9 mouse cellular contexts compared by ENCODE assay signal in genomic region chr1:172475054-172475741, GRCm38 (mm10). TPM values are rescaled to one million over a fixed set of nuclear protein-coding genes. Genes with fewer than 3 reads are reported as not detected.
A peak's percentile ranks its signal among the peaks of the same experiment; 100 is the strongest.
DNase-seq lines count a peak whose midpoint lies in the region; ATAC-seq and TF ChIP-seq lines count a peak whose summit lies in the region.
"Had no signal": no experiment of that assay in that cellular context is flagged by ENCODE, and none has a peak within 500 bp of the region (broad histone marks: within the 10 kb centered on the region; RNA-seq: fewer than 3 reads in every experiment).

Gene Slamf9 (plus strand): TSS chr1:172475358.

- no peak for TF ChIP-seq POLR2A in cerebellum, adult 2 months (IDR thresholded peaks at IDR 0.05; ENCODE audit: borderline replicate concordance, insufficient read depth, low read length)

- no peak within 1 kb of the TSS for H3K4me3 ChIP-seq in kidney, embryonic 14.5 days (ENCODE audit: low read length)
- no peak within 1 kb of the TSS for H3K4me3 ChIP-seq in heart, embryonic 12.5 days
- no peak within 1 kb of the TSS for H3K4me3 ChIP-seq in liver, embryonic 16.5 days (ENCODE audit: low read depth, low read length)
- no peak within 1 kb of the TSS for H3K4me3 ChIP-seq in cerebellum, adult 2 months (replicated peaks; ENCODE audit: insufficient read depth, low read depth, low read length)

- no peaks in the 10 kb centered on the region for H3K27me3 ChIP-seq in kidney, embryonic 14.5 days (ENCODE audit: control insufficient read depth, insufficient read depth, low read length)
- H3K27me3 ChIP-seq in heart, embryonic 12.5 days (replicated peaks), result no peaks in the 10 kb centered on the region
- H3K27me3 ChIP-seq in liver, embryonic 16.5 days (ENCODE audit: control insufficient read depth, insufficient read depth, low read depth, low read length), result no peaks in the 10 kb centered on the region
- no peaks in the 10 kb centered on the region for H3K27me3 ChIP-seq in cerebellum, adult 2 months (ENCODE audit: control insufficient read depth, insufficient read depth, low read length)

- no peak within 1 kb of the TSS for H3K4me2 ChIP-seq in kidney, embryonic 14.5 days (replicated peaks; ENCODE audit: low read depth, low read length)
- H3K4me2 ChIP-seq in heart, embryonic 12.5 days, result no peak within 1 kb of the TSS
- H3K4me2 ChIP-seq in liver, embryonic 16.5 days (ENCODE audit: low read depth, low read length), result no peak within 1 kb of the TSS

- no peaks in the 10 kb centered on the region for H3K9me3 ChIP-seq in kidney, embryonic 14.5 days (ENCODE audit: control insufficient read depth, low read length)
- no peaks in the 10 kb centered on the region for H3K9me3 ChIP-seq in heart, embryonic 12.5 days (replicated peaks)
- H3K9me3 ChIP-seq in liver, embryonic 16.5 days (replicated peaks; ENCODE audit: control insufficient read depth, low read length), result no peaks in the 10 kb centered on the region

- no peak for TF ChIP-seq CTCF in cerebellum, adult 2 months (IDR thresholded peaks at IDR 0.05; ENCODE audit: borderline replicate concordance, insufficient read depth, low read depth, low read length)

- WGBS in kidney, embryonic 14.5 days, result 56% methylated on average over 7 of the region's 7 CpGs
- 56% methylated on average over 7 of the region's 7 CpGs for WGBS in heart, embryonic 12.5 days
- WGBS in liver, embryonic 16.5 days (ENCODE audit: insufficient replicate concordance), result 11% methylated on average over 7 of the region's 7 CpGs
- WGBS in cerebellum, adult 2 months, result 72% methylated on average over 7 of the region's 7 CpGs

- ATAC-seq in kidney, embryonic 14.5 days (ENCODE audit: low FRiP score, low TSS enrichment), result no peak
- ATAC-seq in heart, embryonic 12.5 days (ENCODE audit: insufficient number of reproducible peaks, low FRiP score), result peak; percentile 39; the same call in 1 of the 2 replicates
- ATAC-seq in liver, embryonic 16.5 days (ENCODE audit: low read depth), result peak; percentile 69
- ATAC-seq: forebrain, embryonic 16.5 days had no signal

- H3K27ac ChIP-seq in kidney, embryonic 14.5 days (ENCODE audit: low read depth, low read length), result no peak within 1 kb of the TSS
- 0 out of 2 replicates have a peak within 1 kb of the TSS, but pooled peaks have one; percentile 25 for H3K27ac ChIP-seq in heart, embryonic 12.5 days (ENCODE audit: poor library complexity, severe bottlenecking)
- H3K27ac ChIP-seq in liver, embryonic 16.5 days (ENCODE audit: low read length), result no peak within 1 kb of the TSS
- no peak within 1 kb of the TSS for H3K27ac ChIP-seq in cerebellum, adult 2 months (ENCODE audit: insufficient read depth, low read length)

- H3K4me1 ChIP-seq in kidney, embryonic 14.5 days (ENCODE audit: control insufficient read depth, insufficient read depth, low read length), result no peaks in the 10 kb centered on the region; the same call in 1 of the 2 replicates
- peaks cover 10% of the 10 kb centered on the region for H3K4me1 ChIP-seq in heart, embryonic 12.5 days (replicated peaks)
- peaks cover 6% of the 10 kb centered on the region; the same call in 1 of the 2 replicates for H3K4me1 ChIP-seq in liver, embryonic 16.5 days (ENCODE audit: control insufficient read depth, low read depth, low read length)
- H3K4me1 ChIP-seq in cerebellum, adult 2 months (ENCODE audit: control insufficient read depth, insufficient read depth, low read length), result no peaks in the 10 kb centered on the region

- no peaks in the 10 kb centered on the region for H3K36me3 ChIP-seq in kidney, embryonic 14.5 days (ENCODE audit: control insufficient read depth, insufficient read depth, low read length)
- no peaks in the 10 kb centered on the region for H3K36me3 ChIP-seq in heart, embryonic 12.5 days
- H3K36me3 ChIP-seq in liver, embryonic 16.5 days (ENCODE audit: control insufficient read depth, insufficient read depth), result no peaks in the 10 kb centered on the region

- H3K9ac ChIP-seq in kidney, embryonic 14.5 days (ENCODE audit: low read depth, low read length), result no peak within 1 kb of the TSS; the same call in 1 of the 2 replicates
- no peak within 1 kb of the TSS for H3K9ac ChIP-seq in heart, embryonic 12.5 days
- H3K9ac ChIP-seq in liver, embryonic 16.5 days (ENCODE audit: low read depth, low read length), result no peak within 1 kb of the TSS

- DNase-seq in kidney, adult 9 months, result peak; percentile 29
- DNase-seq in spleen, postnatal 36 days (ENCODE audit: low spot score in 2 of 2), result peak; percentile 66 to 71
- DNase-seq in testis, postnatal 10 days (ENCODE audit: low spot score), result no peak
- DNase-seq in cerebellum, adult 2 months, result no peak
- DNase-seq in frontal cortex, postnatal 10 days (ENCODE audit: low spot score in 2 of 2), result no peak

RNA-seq across cellular contexts. Expression of gene Slamf9, which starts in this region (rescaled TPM):
- 0.74 and 0.97 TPM in 2 replicates for polyA plus RNA-seq in kidney, embryonic 14.5 days (2014; fragmentation: Nextera tagmentation; extraction: Ambion mirVana)
- 0.95 and 1.3 TPM in 2 replicates for polyA plus RNA-seq in heart, embryonic 12.5 days (2016; fragmentation: Nextera tagmentation; extraction: Ambion mirVana)
- 1.0 and 1.1 TPM in 2 replicates for polyA plus RNA-seq in liver, embryonic 16.5 days (2015; fragmentation: Nextera tagmentation; extraction: Ambion mirVana)
- polyA plus RNA-seq in cerebellum, adult 2 months (2012; rRNA removed), result 0.74 and 0.87 TPM in 2 replicates
- polyA plus RNA-seq: forebrain, embryonic 16.5 days had no signal

Comparison
In these comparisons a context has a peak if more than half of its experiments do, and no peak if none do; other contexts are left out.
1. DNase-seq: peak in kidney, adult 9 months (single experiment) and spleen, postnatal 36 days (2 of 2); none in testis, postnatal 10 days (single experiment), cerebellum, adult 2 months (0 of 2) and frontal cortex, postnatal 10 days (0 of 2).